Mouse (Mus musculus): ENCODE data around the gene Adtrp. TPM values are rescaled to one million over a fixed set of nuclear protein-coding genes. Genes with fewer than 3 reads are reported as not detected.

The Adtrp gene
- total RNA-seq, 2 experiments from 2014 or later, result not detected

- Histone ChIP-seq H3K4me3 (no peak overlapping the region), H3K27ac (no peak overlapping the region)
- DNase-seq (ENCODE audit: low spot score in 2 of 2), result no peak
- no peak for TF ChIP-seq CTCF (conservative IDR thresholded peaks at IDR 0.05)
These were observed 97.0 kb downstream of the Adtrp start for GRCm38 (mm10) chr13:41750481-41750880.

DNA sequence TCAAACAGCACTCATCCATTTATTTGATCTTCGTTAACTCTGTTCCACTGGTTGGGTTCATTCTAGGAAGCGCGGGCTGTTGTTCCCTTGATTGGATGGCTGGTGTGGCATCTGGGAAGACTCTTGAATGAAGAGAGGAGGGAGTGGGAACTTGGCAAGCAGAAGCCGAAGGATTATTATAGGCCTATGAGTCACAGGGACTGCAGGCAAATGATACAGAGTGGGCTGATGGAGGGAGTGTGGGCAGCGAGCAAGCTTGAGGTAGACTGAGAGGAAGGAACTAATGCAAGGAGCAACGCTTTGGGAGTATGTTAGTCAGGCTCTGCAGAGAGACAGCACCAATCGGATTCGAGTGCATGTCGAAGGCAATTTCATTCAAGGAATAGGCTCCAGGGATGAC is 98.6 kb downstream of the Adtrp start:
- no peak for TF ChIP-seq CTCF (conservative IDR thresholded peaks at IDR 0.05)
- H3K27ac ChIP-seq, result no peak overlapping the region
- DNase-seq (ENCODE audit: low spot score in 2 of 2), result peak; percentile 53 to 79
- no peak overlapping the region for H3K4me3 ChIP-seq

DNA sequence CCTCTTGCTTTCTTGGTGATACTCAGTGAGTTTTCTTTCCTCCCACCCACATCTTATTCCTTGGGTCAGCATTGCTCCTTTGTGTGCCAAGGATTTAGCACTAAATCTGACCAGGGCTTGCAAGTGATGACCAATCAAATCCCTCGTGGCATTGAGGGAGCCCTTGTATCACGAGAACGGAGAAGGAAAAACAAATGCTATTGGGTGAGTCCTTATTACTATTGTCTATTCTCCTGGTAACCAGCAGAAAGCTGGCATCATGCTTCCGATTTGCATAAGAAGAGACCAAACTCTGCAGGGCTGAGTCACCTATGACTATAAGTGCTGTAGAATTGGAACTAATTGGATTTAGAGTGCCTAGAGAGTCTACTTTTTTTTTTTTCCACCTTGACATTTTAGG is 99.8 kb downstream of the Adtrp start:
- H3K27ac ChIP-seq, result no peak overlapping the region
- no peak for DNase-seq (ENCODE audit: low spot score in 2 of 2)
- TF ChIP-seq CTCF (conservative IDR thresholded peaks at IDR 0.05), result no peak
- no peak overlapping the region for H3K4me3 ChIP-seq

GRCm38 (mm10) chr13:41746971-41747615 is 100.4 kb downstream of the Adtrp start:
- no peak overlapping the region for H3K27ac ChIP-seq
- DNase-seq (ENCODE audit: low spot score in 2 of 2), result peak; percentile 53 to 54
- no peak overlapping the region for H3K4me3 ChIP-seq
- TF ChIP-seq CTCF (conservative IDR thresholded peaks at IDR 0.05), result peak; percentile 79

- no peak overlapping the region for H3K4me3 ChIP-seq
- TF ChIP-seq CTCF (conservative IDR thresholded peaks at IDR 0.05), result no peak
- no peak overlapping the region for H3K27ac ChIP-seq
- DNase-seq (ENCODE audit: low spot score in 2 of 2), result no peak
These were observed 106.9 kb downstream of the Adtrp start for GRCm38 (mm10) chr13:41740456-41741085.

DNA sequence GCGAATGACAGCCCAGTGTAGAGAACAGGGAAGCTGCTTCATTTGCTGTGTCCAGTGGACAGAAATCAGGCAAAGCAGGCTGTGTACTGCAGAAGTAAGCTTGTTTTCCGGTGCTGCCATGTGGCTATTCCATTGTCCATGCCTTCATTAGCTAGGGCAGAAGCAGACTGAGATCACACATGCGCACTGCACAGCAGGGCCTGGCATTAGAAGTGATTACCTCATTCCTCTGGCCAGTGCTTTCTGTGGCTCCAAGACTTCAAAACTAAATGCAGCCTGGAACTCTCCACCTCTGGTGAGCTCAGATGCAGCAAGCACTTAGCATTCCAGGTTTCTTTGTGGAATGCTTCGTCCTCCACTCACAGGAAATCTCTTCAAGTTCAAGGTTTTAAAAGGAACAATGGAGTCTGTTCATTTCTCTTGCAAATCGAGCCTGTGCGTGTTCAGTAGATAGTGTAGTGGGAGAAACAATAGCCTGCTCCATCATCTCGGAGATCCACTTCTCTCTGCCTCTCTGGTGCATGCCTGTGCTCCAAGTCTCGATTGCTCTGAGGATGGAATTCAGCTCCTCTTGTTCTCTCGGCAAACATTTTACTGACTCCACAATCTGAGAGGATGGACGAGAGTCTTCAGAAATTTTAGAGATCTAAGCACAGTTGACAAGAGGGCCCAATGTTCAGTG is 109.7 kb downstream of the Adtrp start:
- H3K27ac ChIP-seq, result peak overlapping the region; percentile 36; the same call in 1 of the 2 replicates
- H3K4me3 ChIP-seq, result no peak overlapping the region; the same call in 1 of the 2 replicates
- peak; percentile 37 to 52 for DNase-seq (ENCODE audit: low spot score in 2 of 2)
- TF ChIP-seq CTCF (conservative IDR thresholded peaks at IDR 0.05), result no peak

GRCm38 (mm10) chr13:41729660-41730059 is 117.8 kb downstream of the Adtrp start:
- Histone ChIP-seq H3K4me3 (no peak overlapping the region), H3K27ac (no peak overlapping the region)
- no peak for TF ChIP-seq CTCF (conservative IDR thresholded peaks at IDR 0.05)
- DNase-seq (ENCODE audit: low spot score in 2 of 2), result no peak

- no peak for DNase-seq (ENCODE audit: low spot score in 2 of 2)
- no peak for TF ChIP-seq CTCF (conservative IDR thresholded peaks at IDR 0.05)
- Histone ChIP-seq H3K27ac (no peak overlapping the region), H3K4me3 (no peak overlapping the region)
These were observed 119.7 kb downstream of the Adtrp start for GRCm38 (mm10) chr13:41727803-41728202.

DNA sequence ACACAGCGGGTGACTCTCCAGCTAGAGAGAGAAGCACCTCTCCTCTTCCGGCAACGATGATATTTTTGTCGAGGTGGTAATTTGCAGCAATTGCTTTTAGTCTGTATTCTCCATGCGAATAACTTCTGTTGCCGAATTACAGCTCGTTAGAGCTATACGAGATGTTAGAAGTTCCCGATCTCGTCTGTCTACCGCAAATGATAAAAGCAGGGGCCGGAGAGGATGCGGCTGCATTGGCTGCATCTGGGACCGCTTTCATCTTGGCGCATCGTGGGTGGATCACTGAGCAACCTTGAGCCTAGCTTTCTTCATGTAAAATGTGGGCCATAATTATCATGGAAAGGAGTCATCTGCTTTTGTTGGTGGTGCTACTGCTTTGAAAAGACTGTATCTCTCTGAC is 128.2 kb downstream of the Adtrp start:
- no peak for TF ChIP-seq CTCF (conservative IDR thresholded peaks at IDR 0.05)
- no peak overlapping the region for H3K27ac ChIP-seq
- H3K4me3 ChIP-seq, result no peak overlapping the region
- no peak for DNase-seq (ENCODE audit: low spot score in 2 of 2)

DNA sequence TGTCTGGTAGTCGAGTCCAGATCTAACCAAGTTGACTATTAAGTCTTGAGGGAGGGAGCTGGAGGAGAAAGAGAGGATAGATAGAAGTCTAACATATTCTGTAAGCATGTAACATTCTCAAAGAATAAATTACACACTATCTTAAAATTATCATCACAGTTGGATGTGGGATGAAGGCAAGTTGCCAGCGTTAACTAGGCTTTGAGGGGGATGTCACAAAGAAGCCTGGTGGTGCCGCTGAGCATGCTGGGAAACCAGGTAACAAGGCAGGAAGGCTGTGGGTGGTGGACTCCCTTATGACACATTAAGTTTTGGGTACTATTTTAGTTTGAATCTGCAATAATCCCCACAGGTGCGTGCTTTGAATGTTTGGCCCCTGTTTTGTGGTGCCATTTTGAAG is 129.4 kb downstream of the Adtrp start:
- Histone ChIP-seq H3K4me3 (no peak overlapping the region), H3K27ac (no peak overlapping the region)
- DNase-seq (ENCODE audit: low spot score in 2 of 2), result peak in 1 of 2 experiments; percentile 10
- no peak for TF ChIP-seq CTCF (conservative IDR thresholded peaks at IDR 0.05)

Other genes with a start within 250 kb of the Adtrp start
- gene Tmem170b, start 241.8 kb downstream of the Adtrp start, total RNA-seq (2021), result 10 to 100 TPM; 88.6 to 91.0 TPM
- 10 to 100 TPM; 20.9 to 24.1 TPM for gene Hivep1, start 204.3 kb upstream of the Adtrp start, total RNA-seq (2021)